Mouse (Mus musculus) liver, adult 2 months (tissue): Measurements from ENCODE around the gene Cdc42ep4. TPM values are rescaled to one million over a fixed set of nuclear protein-coding genes. Genes with fewer than 3 reads are reported as not detected.

Experiments
- DNase-seq: peaks from one replicate; pipeline ENCODE4 v3.0.0-alpha.2; 2011; ENCODE audit warnings: low read depth, low spot score; ENCODE audit errors: extremely low read depth
- H3K27ac ChIP-seq: fragments of 200-500 bp; replicated peaks from 2 replicates; pipeline ENCODE4 v1.5.1; 2012; ENCODE audit warnings: low read depth, mild to moderate bottlenecking, control low read depth, inconsistent platforms, low read length; ENCODE audit not compliant: insufficient read depth
- H3K27me3 ChIP-seq: fragments of 200-500 bp; 2 replicates; pipeline ENCODE4 v1.6.1; 2012; ENCODE audit warnings: mild to moderate bottlenecking, moderate library complexity, low read length, inconsistent platforms; ENCODE audit not compliant: control insufficient read depth, insufficient read depth
- H3K36me3 ChIP-seq: fragments of 200-500 bp; 2 replicates; pipeline ENCODE4 v1.6.1; 2012; ENCODE audit warnings: low read length, inconsistent platforms; ENCODE audit not compliant: control insufficient read depth, insufficient read depth
- H3K4me1 ChIP-seq: fragments of 200-500 bp; 2 replicates; pipeline ENCODE4 v1.6.1; 2011; ENCODE audit warnings: low read length; ENCODE audit not compliant: control insufficient read depth, insufficient read depth
- H3K4me3 ChIP-seq: fragments of 200-500 bp; 2 replicates; pipeline ENCODE4 v1.5.1; 2011; ENCODE audit warnings: low read depth, mild to moderate bottlenecking, control low read depth, low read length, moderate library complexity; ENCODE audit not compliant: insufficient read depth
- H3K79me2 ChIP-seq: fragments of 200-500 bp; 2 replicates; pipeline ENCODE4 v1.6.1; 2012; ENCODE audit warnings: inconsistent platforms, mild to moderate bottlenecking, low read length, moderate library complexity; ENCODE audit not compliant: control insufficient read depth, insufficient read depth
- H3K9ac ChIP-seq: fragments of 200-500 bp; 2 replicates; pipeline ENCODE4 v1.6.1; 2012; ENCODE audit warnings: low read depth, mild to moderate bottlenecking, control low read depth, inconsistent platforms, low read length
- CTCF ChIP-seq: fragments of 200-500 bp; IDR thresholded peaks from 2 replicates; pipeline ENCODE4 v1.5.1; 2011; ENCODE audit warnings: low read depth, low read length, control low read depth
- POLR2A ChIP-seq: fragments of 200-500 bp; IDR thresholded peaks from 2 replicates; pipeline ENCODE4 v1.6.1; 2011; ENCODE audit warnings: low read length, control low read depth; ENCODE audit not compliant: insufficient read depth; ENCODE audit errors: extremely low read depth
- WGBS: fragments of 180-500 bp; shearing (Covaris S2); methylation state at CpG from one replicate; pipeline ENCODE4 v1.1.7; 2018; 5-methylcytosine and 5-hydroxymethylcytosine counted together
- polyA plus RNA-seq: library from polyadenylated mRNA; depleted of rRNA; stranded (reverse); fragments of >200 nt; gene quantifications from 2 replicates; pipeline ENCODE4 v1.2.3, GENCODE M21; 2012
- total RNA-seq: library from RNA; depleted of rRNA; stranded (reverse); fragments of >200 nt; gene quantifications from 2 replicates; pipeline ENCODE4 v1.2.3, GENCODE M21; 2014

Cdc42ep4 gene
- total and polyA plus RNA-seq, 2 experiments: 25.2 to 32.7 TPM

- WGBS: 59% methylated on average over 5 of the region's 5 CpGs
- no peaks in the 10 kb centered on the region for H3K27me3 ChIP-seq
- H3K36me3 ChIP-seq: no peaks in the 10 kb centered on the region
- H3K9ac ChIP-seq: no peak overlapping the region
- H3K4me3 ChIP-seq: no peak overlapping the region
- no peaks in the 10 kb centered on the region for H3K4me1 ChIP-seq
- no peak overlapping the region for H3K27ac ChIP-seq
- no peaks in the 10 kb centered on the region for H3K79me2 ChIP-seq
- no peak for DNase-seq
- TF ChIP-seq POLR2A (no peak), CTCF (no peak)
Measured at GRCm38 (mm10) chr11:113763449-113763848, 11.8 kb upstream of the Cdc42ep4 start.

DNA sequence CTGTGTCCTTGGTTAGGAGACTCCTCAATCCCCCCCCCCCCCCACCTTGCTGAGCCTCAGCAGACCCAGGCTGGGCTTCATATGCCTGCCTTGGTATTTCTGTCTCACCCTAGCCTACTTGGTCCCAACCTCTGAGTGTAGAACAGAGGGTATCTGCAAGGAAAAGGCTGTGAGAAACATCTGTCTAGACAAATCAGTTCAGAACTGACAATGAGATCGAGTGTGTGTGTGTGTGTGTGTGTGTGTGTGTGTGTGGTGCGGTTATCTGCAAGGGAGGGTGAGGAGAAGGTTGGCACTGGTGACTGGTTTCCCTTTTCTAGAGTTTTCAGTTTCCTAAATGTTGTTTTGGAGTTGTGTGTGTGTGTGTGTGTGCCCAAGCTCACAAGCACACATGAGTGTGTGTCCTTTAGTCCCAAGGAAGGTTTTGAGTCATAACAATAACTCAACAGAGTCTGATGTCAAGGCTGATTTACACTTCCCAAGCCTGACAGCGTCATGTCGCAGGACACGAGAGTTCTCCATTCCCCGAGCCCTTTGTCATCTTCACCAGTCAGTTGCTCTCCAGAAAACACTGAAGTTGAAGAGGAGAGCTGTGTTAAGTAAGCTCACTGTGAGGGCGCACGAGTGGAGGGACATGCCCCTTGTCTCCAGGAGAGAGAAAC lies 10.6 kb upstream of the Cdc42ep4 start:
- TF ChIP-seq POLR2A (no peak), CTCF (no peak)
- no peak for DNase-seq
- H3K27me3 ChIP-seq: no peaks in the 10 kb centered on the region
- H3K4me1 ChIP-seq: no peaks in the 10 kb centered on the region
- no peaks in the 10 kb centered on the region for H3K79me2 ChIP-seq
- no peaks in the 10 kb centered on the region for H3K36me3 ChIP-seq
- no peak overlapping the region for H3K27ac ChIP-seq
- 89% methylated on average over 8 of the region's 8 CpGs for WGBS
- H3K4me3 ChIP-seq: no peak overlapping the region
- no peak overlapping the region for H3K9ac ChIP-seq

GRCm38 (mm10) chr11:113761646-113762045 lies 10.0 kb upstream of the Cdc42ep4 start:
- 96% methylated on average over 7 of the region's 7 CpGs for WGBS
- DNase-seq: no peak
- no peaks in the 10 kb centered on the region for H3K79me2 ChIP-seq

GRCm38 (mm10) chr11:113760476-113760875 lies 8.8 kb upstream of the Cdc42ep4 start:
- Histone ChIP-seq H3K9ac (no peak overlapping the region), H3K27me3 (no peaks in the 10 kb centered on the region), H3K36me3 (no peaks in the 10 kb centered on the region), H3K27ac (no peak overlapping the region), H3K4me1 (no peaks in the 10 kb centered on the region), H3K79me2 (no peaks in the 10 kb centered on the region), H3K4me3 (no peak overlapping the region)
- TF ChIP-seq CTCF (no peak), POLR2A (no peak)
- DNase-seq: no peak
- 61% methylated on average over 7 of the region's 7 CpGs for WGBS

More at GRCm38 (mm10) chr11:113761646-113762045, 10.0 kb upstream of the Cdc42ep4 start:
- H3K27me3 ChIP-seq: no peaks in the 10 kb centered on the region
- no peak overlapping the region for H3K27ac ChIP-seq
- H3K9ac ChIP-seq: no peak overlapping the region
- no peaks in the 10 kb centered on the region for H3K36me3 ChIP-seq
- no peak for TF ChIP-seq POLR2A
- H3K4me3 ChIP-seq: no peak overlapping the region
- H3K4me1 ChIP-seq: no peaks in the 10 kb centered on the region

GRCm38 (mm10) chr11:113758851-113759250 lies 7.2 kb upstream of the Cdc42ep4 start:
- no peak overlapping the region for H3K9ac ChIP-seq
- no peaks in the 10 kb centered on the region for H3K36me3 ChIP-seq
- no peaks in the 10 kb centered on the region for H3K4me1 ChIP-seq
- H3K27ac ChIP-seq: no peak overlapping the region
- no peaks in the 10 kb centered on the region for H3K27me3 ChIP-seq
- H3K4me3 ChIP-seq: no peak overlapping the region
- TF ChIP-seq CTCF: no peak
- no peaks in the 10 kb centered on the region for H3K79me2 ChIP-seq
- no peak for DNase-seq
- WGBS: 91% methylated on average over 5 of the region's 5 CpGs

DNA sequence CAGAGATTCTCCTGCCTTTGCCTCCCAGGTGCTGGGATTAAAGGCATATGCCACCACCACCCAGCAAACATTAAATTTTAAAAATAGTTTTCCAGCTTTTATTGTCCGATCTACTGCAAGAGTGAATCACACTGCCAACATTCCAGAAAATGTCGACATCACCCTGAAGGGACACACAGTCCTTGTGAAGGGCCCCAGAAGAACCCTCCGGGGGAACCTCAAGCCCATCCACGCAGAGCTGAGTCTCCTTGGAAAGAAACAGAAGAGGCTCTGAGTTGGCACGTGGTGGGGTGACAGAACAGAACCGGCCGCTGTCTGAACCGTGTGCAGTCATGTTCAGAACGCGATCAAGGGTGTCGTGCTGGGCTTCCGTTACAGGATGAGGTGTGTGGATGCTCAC lies 4.9 kb upstream of the Cdc42ep4 start:
- no peaks in the 10 kb centered on the region for H3K36me3 ChIP-seq
- H3K4me1 ChIP-seq: no peaks in the 10 kb centered on the region
- no peak overlapping the region for H3K4me3 ChIP-seq
- TF ChIP-seq CTCF (no peak), POLR2A (no peak)
- no peak overlapping the region for H3K9ac ChIP-seq
- whole genome bisulfite sequencing: 91% methylated on average over 12 of the region's 12 CpGs
- H3K27ac ChIP-seq: no peak overlapping the region
- no peak for DNase-seq
- no peaks in the 10 kb centered on the region for H3K27me3 ChIP-seq
- no peaks in the 10 kb centered on the region for H3K79me2 ChIP-seq
